Mouse (Mus musculus): ENCODE data around the gene Aox3. TPM values are rescaled to one million over a fixed set of nuclear protein-coding genes. Genes with fewer than 3 reads are reported as not detected.

The Aox3 gene
- polyA plus RNA-seq, 1 experiment from 2014 or later = 0.83 TPM

- no peak for ATAC-seq (ENCODE audit: insufficient number of reproducible peaks, insufficient read depth, low FRiP score, low TSS enrichment, low read depth)
- Histone ChIP-seq H3K27me3 (no peaks in the 10 kb centered on the region), H3K4me1 (peaks cover 13% of the 10 kb centered on the region), H3K27ac (no peak overlapping the region), H3K4me3 (no peak overlapping the region), H3K4me2 (no peak overlapping the region), H3K9ac (no peak overlapping the region), H3K9me3 (no peaks in the 10 kb centered on the region), H3K36me3 (no peaks in the 10 kb centered on the region)
- WGBS = 65% methylated on average over 5 of the region's 5 CpGs
Observed at GRCm38 (mm10) chr1:58238440-58238839, 125.5 kb downstream of the Aox3 start.

- no peak overlapping the region for H3K4me3 ChIP-seq
- H3K9me3 ChIP-seq = no peaks in the 10 kb centered on the region
- no peak overlapping the region for H3K27ac ChIP-seq
- peaks cover 13% of the 10 kb centered on the region for H3K4me1 ChIP-seq
- no peak overlapping the region for H3K9ac ChIP-seq
- no peaks in the 10 kb centered on the region for H3K36me3 ChIP-seq
- H3K27me3 ChIP-seq = no peaks in the 10 kb centered on the region
- H3K4me2 ChIP-seq = no peak overlapping the region
- 89% methylated on average over 9 of the region's 9 CpGs for WGBS
- ATAC-seq (ENCODE audit: insufficient number of reproducible peaks, insufficient read depth, low FRiP score, low TSS enrichment, low read depth) = no peak
Observed at GRCm38 (mm10) chr1:58238961-58239360, 126.0 kb downstream of the Aox3 start.

- WGBS = 72% methylated on average over 6 of the region's 6 CpGs
- H3K27ac ChIP-seq = no peak overlapping the region; the same call in 1 of the 2 replicates
- H3K4me2 ChIP-seq = no peak overlapping the region
- ATAC-seq (ENCODE audit: insufficient number of reproducible peaks, insufficient read depth, low FRiP score, low TSS enrichment, low read depth) = no peak
- H3K36me3 ChIP-seq = no peaks in the 10 kb centered on the region
- no peak overlapping the region for H3K4me3 ChIP-seq
- H3K9me3 ChIP-seq = no peaks in the 10 kb centered on the region
- no peak overlapping the region for H3K9ac ChIP-seq
- H3K4me1 ChIP-seq = peaks cover 13% of the 10 kb centered on the region
- no peaks in the 10 kb centered on the region for H3K27me3 ChIP-seq
Observed at GRCm38 (mm10) chr1:58240347-58240746, 127.4 kb downstream of the Aox3 start.

GRCm38 (mm10) chr1:58244487-58244886 lies 131.6 kb downstream of the Aox3 start:
- Histone ChIP-seq H3K4me1 (no peaks in the 10 kb centered on the region), H3K36me3 (no peaks in the 10 kb centered on the region), H3K9ac (no peak overlapping the region), H3K9me3 (no peaks in the 10 kb centered on the region), H3K27me3 (no peaks in the 10 kb centered on the region), H3K4me2 (no peak overlapping the region), H3K27ac (no peak overlapping the region), H3K4me3 (no peak overlapping the region)
- no peak for ATAC-seq (ENCODE audit: insufficient number of reproducible peaks, insufficient read depth, low FRiP score, low TSS enrichment, low read depth)
- 83% methylated on average over 3 of the region's 3 CpGs for WGBS

GRCm38 (mm10) chr1:58248518-58248917 lies 135.6 kb downstream of the Aox3 start:
- Histone ChIP-seq H3K27me3 (no peaks in the 10 kb centered on the region), H3K9ac (no peak overlapping the region), H3K27ac (no peak overlapping the region), H3K4me3 (no peak overlapping the region), H3K9me3 (no peaks in the 10 kb centered on the region), H3K4me2 (no peak overlapping the region), H3K36me3 (no peaks in the 10 kb centered on the region), H3K4me1 (no peaks in the 10 kb centered on the region)
- ATAC-seq (ENCODE audit: insufficient number of reproducible peaks, insufficient read depth, low FRiP score, low TSS enrichment, low read depth) = no peak
- WGBS = 77% methylated on average over 1 of the region's 1 CpGs

Other genes with a start within 250 kb of the Aox3 start
- gene Sgo2a, start 117.2 kb upstream of the Aox3 start, polyA plus RNA-seq (2015; fragmentation: Nextera tagmentation; extraction: Ambion mirVana) = 20.3 and 21.9 TPM in 2 replicates
- 24.9 and 25.6 TPM in 2 replicates for gene Kctd18, start 94.2 kb upstream of the Aox3 start, polyA plus RNA-seq (2015; fragmentation: Nextera tagmentation; extraction: Ambion mirVana)
- gene Aox1, start 83.2 kb upstream of the Aox3 start, polyA plus RNA-seq (2015; fragmentation: Nextera tagmentation; extraction: Ambion mirVana) = 0.10 and 0.30 TPM in 2 replicates
- gene Aox4, start 97.3 kb downstream of the Aox3 start, polyA plus RNA-seq (2015; fragmentation: Nextera tagmentation; extraction: Ambion mirVana) = 1.9 TPM in 2 replicates
- 0.34 and 0.44 TPM in 2 replicates for gene Aox2, start 165.2 kb downstream of the Aox3 start, polyA plus RNA-seq (2015; fragmentation: Nextera tagmentation; extraction: Ambion mirVana)

Measured in embryonic facial prominence, embryonic 13.5 days (tissue).